Mouse (Mus musculus) embryonic facial prominence, embryonic 13.5 days (tissue): ENCODE data around the gene Mfsd11. TPM values are rescaled to one million over a fixed set of nuclear protein-coding genes. Genes with fewer than 3 reads are reported as not detected.
"Not testable (repeated sequence)": the region's sequence is repeated elsewhere in the genome, so short reads cannot be mapped to it uniquely, and the experiment has no call there.

Source experiments
- ATAC-seq: fragments of 200-750 bp; cut with Nextera tagmentation; 2 replicates; pipeline ENCODE4 v1.8.0; 2017; ENCODE audit warnings: low read depth; ENCODE audit not compliant: insufficient number of reproducible peaks, insufficient read depth, low FRiP score, low TSS enrichment
- H3K27ac ChIP-seq: fragments of 300-500 bp; sonication (generic); 2 replicates; pipeline ENCODE4 v1.5.1; 2015; ENCODE audit warnings: moderate library complexity, mild to moderate bottlenecking, inconsistent platforms
- H3K27me3 ChIP-seq: fragments of 300-500 bp; sonication (generic); 2 replicates; pipeline ENCODE4 v1.6.1; 2015; ENCODE audit warnings: mild to moderate bottlenecking, inconsistent platforms
- H3K36me3 ChIP-seq: fragments of 300-500 bp; sonication (generic); 2 replicates; pipeline ENCODE4 v1.6.1; 2015; ENCODE audit warnings: mild to moderate bottlenecking, inconsistent platforms
- H3K4me1 ChIP-seq: fragments of 300-500 bp; sonication (generic); 2 replicates; pipeline ENCODE4 v1.6.1; 2015; ENCODE audit warnings: inconsistent platforms
- H3K4me2 ChIP-seq: fragments of 300-500 bp; sonication (generic); 2 replicates; pipeline ENCODE4 v1.6.1; 2015; ENCODE audit warnings: moderate library complexity, mild to moderate bottlenecking, inconsistent platforms
- H3K4me3 ChIP-seq: fragments of 300-500 bp; sonication (generic); 2 replicates; pipeline ENCODE4 v1.5.1; 2015; ENCODE audit warnings: mild to moderate bottlenecking, inconsistent platforms
- H3K9ac ChIP-seq: fragments of 300-500 bp; sonication (generic); 2 replicates; pipeline ENCODE4 v1.6.1; 2015; ENCODE audit warnings: mild to moderate bottlenecking, inconsistent platforms
- H3K9me3 ChIP-seq: fragments of 300-500 bp; sonication (generic); 2 replicates; pipeline ENCODE4 v1.6.1; 2016; ENCODE audit warnings: inconsistent platforms
- WGBS: fragments of 180-500 bp; shearing (Covaris S2); methylation state at CpG from one replicate; pipeline ENCODE4 v1.1.7; 2015; ENCODE audit warnings: mixed read lengths; 5-methylcytosine and 5-hydroxymethylcytosine counted together
- polyA plus RNA-seq: library from polyadenylated mRNA; unstranded; fragments of >200 nt; fragmentation: Nextera tagmentation; extraction: Ambion mirVana; gene quantifications from 2 replicates; pipeline ENCODE4 v1.2.1, GENCODE M21; 2015

Mfsd11 gene
- polyA plus RNA-seq, 1 experiment from 2014 or later: 45.6 TPM

DNA sequence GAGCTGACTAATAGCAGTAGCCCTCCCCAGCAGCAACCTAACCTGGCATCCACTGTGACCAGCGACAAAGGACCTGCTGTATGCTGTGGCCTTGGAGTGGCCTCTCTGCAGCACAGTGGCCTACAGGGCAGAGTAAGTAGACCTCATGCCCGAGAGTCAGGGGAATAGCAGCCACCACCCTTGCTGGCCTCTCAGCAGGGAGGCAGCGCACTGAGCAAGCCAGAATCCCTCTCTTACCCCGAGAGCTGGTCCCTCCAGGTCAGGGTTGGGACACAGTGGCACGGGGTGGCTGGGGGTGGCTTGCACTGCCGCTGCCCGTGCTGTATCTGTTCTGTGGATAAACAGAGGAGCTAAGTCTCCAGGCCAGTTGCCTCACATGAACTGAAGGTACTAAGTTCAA is 12.6 kb upstream of the Mfsd11 start:
- Histone ChIP-seq H3K4me2 (peak overlapping the region; percentile 9; the same call in 1 of the 2 replicates), H3K9ac (peak overlapping the region; percentile 44; the same call in 1 of the 2 replicates), H3K36me3 (peaks cover 68% of the 10 kb centered on the region), H3K4me3 (no peak overlapping the region), H3K9me3 (no peaks in the 10 kb centered on the region), H3K27ac (0 out of 2 replicates have a peak overlapping the region, but pooled peaks have one; percentile 2), H3K27me3 (no peaks in the 10 kb centered on the region), H3K4me1 (peaks cover 35% of the 10 kb centered on the region)
- ATAC-seq: no peak
- WGBS: 77% methylated on average over 7 of the region's 7 CpGs

DNA sequence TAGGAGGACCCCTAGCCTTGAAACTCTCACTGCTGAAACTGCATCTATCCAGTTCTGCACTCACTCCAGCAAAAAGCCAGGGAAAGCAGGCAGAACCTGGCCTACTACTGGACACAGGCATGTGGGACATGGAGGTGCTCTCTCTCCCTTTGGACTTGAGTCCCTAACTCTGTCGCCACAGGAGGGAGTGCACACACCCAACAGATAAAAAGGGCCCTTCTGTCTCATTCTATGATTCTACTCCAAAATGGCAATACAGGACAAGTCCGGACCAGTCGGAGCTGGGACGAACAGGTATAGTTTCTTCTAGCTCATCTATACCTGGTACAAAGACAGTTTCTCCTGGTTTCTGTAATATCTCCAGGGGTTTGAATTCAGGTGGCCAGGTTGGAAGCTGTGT is 11.5 kb upstream of the Mfsd11 start:
- Histone ChIP-seq H3K27me3 (no peaks in the 10 kb centered on the region), H3K27ac (no peak overlapping the region), H3K9me3 (no peaks in the 10 kb centered on the region), H3K4me1 (peaks cover 43% of the 10 kb centered on the region), H3K4me2 (peak overlapping the region; percentile 80), H3K4me3 (peak overlapping the region; percentile 83), H3K36me3 (peaks cover 57% of the 10 kb centered on the region), H3K9ac (peak overlapping the region; percentile 90)
- WGBS: 78% methylated on average over 4 of the region's 4 CpGs
- ATAC-seq: no peak

DNA sequence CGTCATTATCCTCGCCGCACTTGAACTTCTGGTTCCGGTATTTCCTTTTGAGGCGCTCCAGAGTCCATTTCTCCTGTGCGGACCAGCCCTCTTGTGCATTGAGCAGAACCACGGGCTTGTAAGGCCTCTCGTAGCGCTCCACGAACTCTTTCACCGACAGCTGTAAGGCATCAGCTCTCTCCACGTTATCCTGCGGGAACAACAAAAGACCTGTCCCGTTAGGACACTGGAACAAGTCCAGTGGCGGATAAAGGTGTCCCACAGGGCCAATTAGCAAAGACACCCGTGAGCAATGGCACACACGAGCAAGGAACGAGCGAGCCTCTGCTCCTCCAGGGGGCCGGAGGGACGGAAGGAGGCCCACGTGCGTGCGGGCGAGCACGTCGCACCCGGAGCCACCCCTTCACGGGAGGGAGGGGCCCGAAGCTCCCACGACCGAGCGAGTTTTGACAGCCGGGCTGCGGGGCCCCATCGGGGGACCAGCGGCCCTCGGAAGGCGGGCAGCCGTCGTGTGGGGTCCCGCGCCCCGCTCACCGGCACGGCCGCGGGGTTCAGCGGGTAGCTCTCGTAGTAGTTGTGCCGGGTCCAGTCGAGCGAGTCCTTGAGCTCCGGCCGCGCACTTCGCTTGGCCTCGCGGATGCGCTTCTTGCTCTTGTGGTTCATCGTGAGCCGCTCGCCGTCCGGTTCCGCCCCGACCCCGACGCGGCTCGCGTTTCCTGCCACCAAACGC is 9.5 kb upstream of the Mfsd11 start:
- peaks cover 61% of the 10 kb centered on the region for H3K4me1 ChIP-seq
- H3K9me3 ChIP-seq: no peaks in the 10 kb centered on the region
- H3K27me3 ChIP-seq: no peaks in the 10 kb centered on the region
- peak overlapping the region; percentile 97 for H3K27ac ChIP-seq
- peak overlapping the region; percentile 83 for H3K4me3 ChIP-seq
- H3K36me3 ChIP-seq: peaks cover 40% of the 10 kb centered on the region
- WGBS: under 1% methylated on average over 72 of the region's 73 CpGs
- ATAC-seq: peak; percentile 58
- H3K4me2 ChIP-seq: peak overlapping the region; percentile 80
- H3K9ac ChIP-seq: peak overlapping the region; percentile 90

DNA sequence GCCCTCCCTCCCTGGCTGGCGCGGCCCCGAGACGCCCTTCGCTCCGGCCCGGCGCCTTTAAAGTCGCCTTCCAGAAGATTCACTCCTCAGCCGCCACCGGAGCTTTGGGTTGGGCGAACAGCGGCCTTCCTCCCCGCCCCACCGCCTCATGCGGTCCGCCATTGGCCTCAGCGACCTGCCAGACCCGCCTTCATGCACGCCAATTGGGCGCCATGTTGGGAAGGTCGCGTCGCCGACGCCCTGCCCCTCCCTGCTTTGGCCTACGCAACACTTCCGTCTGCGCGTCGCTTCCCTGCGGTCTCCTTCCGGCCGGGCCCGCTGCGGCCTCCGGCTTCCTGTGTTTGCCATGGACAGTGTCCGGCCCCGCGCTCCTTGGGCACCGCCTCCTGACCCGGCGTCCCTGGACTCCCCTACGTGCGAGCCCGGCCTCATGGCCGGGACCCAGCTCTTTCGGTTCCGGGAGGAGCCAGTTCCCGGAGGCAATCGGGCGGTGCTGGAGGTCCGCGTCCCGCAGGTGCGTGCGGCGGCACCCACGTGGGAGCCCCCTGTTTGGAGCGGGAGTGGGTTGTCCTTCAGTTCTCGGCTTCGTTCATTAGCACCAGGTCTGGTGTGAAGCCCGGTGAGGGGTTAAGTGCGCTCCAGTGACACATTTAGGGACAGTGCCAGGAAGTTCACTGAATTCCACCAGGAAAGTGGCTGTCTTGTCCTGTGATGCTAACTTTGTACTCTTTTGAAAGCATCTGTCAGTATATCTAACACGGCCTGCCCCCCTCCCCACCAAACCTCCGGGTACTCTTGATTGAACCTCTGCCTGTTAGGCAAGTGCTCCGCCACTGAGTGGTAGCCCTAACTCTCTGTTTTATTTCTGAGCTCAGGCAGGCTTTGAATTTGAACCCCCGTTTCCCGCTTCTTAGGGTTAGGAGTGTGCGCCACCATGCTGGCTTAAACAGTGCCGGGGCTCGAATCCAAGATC is 8.7 kb upstream of the Mfsd11 start, which contains the start of the genes Mettl23 and Jmjd6:
Gene Mettl23 (plus strand): TSS at position 18 of the 973 bp plus-strand sequence.
Gene Jmjd6 (minus strand): TSS at position 189 of the 973 bp plus-strand sequence.
- Histone ChIP-seq H3K27me3 (no peaks in the 10 kb centered on the region), H3K4me3 (peak within 1 kb of the TSS; percentile 83), H3K36me3 (peaks cover 40% of the 10 kb centered on the region), H3K4me1 (peaks cover 66% of the 10 kb centered on the region), H3K9me3 (no peaks in the 10 kb centered on the region), H3K9ac (peak within 1 kb of the TSS; percentile 90), H3K4me2 (peak within 1 kb of the TSS; percentile 80), H3K27ac (peak within 1 kb of the TSS; percentile 97)
- WGBS: 1% methylated on average over 72 of the region's 72 CpGs
- peak; percentile 89 for ATAC-seq

DNA sequence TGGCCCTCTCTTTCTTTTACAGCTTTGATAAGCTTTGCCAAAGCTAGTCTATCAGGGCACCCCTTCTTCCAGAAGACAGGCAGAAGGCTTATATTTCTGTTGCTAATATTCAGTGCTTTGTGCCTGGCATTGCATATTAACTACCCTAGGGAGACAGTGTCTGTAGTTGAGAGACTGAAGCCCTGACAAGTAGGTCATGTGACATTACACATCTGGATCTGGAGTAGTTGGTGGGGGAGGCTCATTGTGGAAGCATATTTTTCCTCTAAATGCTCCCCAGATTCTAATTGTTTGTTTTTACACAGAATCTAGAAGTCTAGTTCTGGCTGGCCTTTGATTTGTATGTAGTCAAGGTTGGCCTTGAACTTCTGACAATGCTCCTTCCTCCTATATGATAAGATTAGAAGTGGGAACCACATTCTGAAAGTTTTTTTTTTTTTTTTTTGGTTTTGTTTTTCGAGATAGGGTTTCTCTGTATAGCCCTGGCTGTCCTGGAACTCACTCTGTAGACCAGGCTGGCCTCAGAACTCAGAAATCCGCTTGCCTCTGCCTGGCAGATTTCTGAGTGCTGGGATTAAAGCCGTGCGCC is 5.6 kb upstream of the Mfsd11 start:
- peak overlapping the region; percentile 55 for H3K27ac ChIP-seq
- H3K27me3 ChIP-seq: no peaks in the 10 kb centered on the region
- no peak for ATAC-seq
- no peak overlapping the region; the same call in 1 of the 2 replicates for H3K9ac ChIP-seq
- H3K4me2 ChIP-seq: 0 out of 2 replicates have a peak overlapping the region, but pooled peaks have one; percentile 16
- H3K4me3 ChIP-seq: no peak overlapping the region
- WGBS: 74% methylated on average over 4 of the region's 4 CpGs
- H3K9me3 ChIP-seq: no peaks in the 10 kb centered on the region
- H3K36me3 ChIP-seq: peaks cover 34% of the 10 kb centered on the region
- peaks cover 50% of the 10 kb centered on the region for H3K4me1 ChIP-seq

DNA sequence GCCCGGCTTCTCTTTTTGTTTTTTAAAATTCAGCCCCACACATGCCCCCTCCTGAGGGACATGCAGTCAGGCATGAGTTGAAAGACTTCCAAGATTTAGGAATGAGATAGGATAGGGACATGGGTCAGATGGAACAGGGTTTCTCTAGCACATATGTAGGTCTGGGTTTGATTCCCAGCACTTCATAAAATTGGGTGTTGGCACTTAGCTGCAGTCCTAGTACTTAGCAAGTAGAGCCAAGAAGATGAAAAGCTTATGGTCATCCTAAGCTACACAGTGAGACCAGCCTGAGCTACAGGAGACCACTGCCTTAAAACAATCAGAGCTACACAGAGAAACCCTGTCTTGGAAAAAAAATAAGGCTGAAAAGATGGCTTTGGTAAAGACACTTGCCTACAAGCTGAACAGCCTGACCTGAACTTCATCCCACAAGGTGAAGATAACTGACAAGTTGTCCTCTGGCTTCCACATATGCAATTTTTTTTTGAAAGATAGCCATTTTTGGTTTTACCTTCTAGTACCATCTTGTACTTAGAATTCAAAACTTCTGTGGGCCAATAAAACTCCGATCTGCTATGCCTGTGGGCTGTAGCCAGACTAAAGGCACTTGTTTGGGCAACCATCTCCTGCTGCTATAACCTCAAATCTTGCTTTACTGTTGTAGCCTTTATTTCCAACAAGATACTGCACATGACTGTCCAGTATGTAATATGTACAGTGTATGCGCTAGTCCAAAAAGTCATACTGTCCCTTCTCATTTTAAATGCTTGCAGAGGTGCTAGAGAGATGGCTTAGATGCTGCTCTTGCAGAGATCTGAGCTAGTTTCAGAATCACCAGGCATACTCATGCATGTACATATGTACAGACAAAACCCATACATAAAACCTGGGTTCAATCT is 4.8 kb upstream of the Mfsd11 start:
- no peaks in the 10 kb centered on the region for H3K27me3 ChIP-seq
- H3K27ac ChIP-seq: peak overlapping the region; percentile 55

DNA sequence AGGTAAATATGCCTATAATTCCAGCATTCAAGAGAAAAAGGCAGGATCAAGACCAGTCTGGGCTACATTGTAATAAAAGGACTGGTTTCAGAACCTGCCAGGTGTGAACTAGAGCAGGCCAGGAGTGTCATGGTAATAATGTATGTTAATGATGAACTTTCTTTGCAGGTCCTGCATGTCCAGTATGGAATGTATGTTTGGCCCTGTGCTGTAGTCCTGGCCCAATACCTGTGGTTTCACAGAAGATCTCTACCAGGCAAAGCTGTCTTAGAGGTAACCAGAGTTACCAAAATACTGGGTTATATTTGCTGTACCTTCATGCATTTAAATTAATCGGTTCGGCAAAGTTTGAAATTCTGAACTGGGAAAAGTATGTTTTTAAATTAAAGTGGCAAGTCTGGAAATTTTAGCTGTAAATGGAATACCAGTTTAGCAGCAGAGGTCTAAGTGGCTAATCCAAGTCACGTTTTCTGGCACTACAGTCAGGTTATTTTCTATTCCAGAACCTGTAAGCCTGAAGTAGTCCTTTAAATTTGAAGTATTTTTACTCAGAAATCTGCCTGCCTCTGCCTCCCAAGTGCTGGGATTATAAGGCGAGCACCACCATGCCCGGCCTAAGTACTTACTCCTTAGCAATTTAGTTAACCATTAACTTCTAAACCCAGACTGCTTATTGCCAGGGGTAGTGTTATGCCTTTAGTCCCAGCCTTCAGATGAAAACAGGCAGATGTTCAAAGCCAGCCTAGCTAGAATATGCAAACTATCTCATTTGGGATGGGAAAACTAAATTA is 4.0 kb upstream of the Mfsd11 start:
- Histone ChIP-seq H3K27ac (no peak overlapping the region), H3K9ac (no peak overlapping the region)
- WGBS: 76% methylated on average over 5 of the region's 5 CpGs

More for the DNA sequence above, 4.8 kb upstream of the Mfsd11 start:
- Histone ChIP-seq H3K9ac (no peak overlapping the region), H3K4me2 (no peak overlapping the region), H3K9me3 (no peaks in the 10 kb centered on the region), H3K4me1 (peaks cover 49% of the 10 kb centered on the region), H3K4me3 (no peak overlapping the region), H3K36me3 (peaks cover 36% of the 10 kb centered on the region)
- no peak for ATAC-seq
- WGBS: 92% methylated on average over 3 of the region's 3 CpGs

DNA sequence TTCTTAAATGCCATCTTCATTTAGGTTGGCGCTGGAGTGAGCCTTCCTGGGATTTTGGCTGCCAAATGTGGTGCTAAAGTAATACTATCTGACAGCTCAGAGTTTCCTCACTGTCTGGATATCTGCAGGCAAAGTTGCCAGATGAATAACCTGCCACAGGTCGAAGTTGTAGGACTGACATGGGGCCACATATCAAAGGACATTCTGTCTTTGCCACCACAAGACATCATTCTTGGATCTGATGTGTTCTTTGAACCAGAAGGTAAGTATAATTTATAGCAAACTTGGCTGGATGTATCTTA is 3.4 kb upstream of the Mfsd11 start:
- H3K4me3 ChIP-seq, ATAC-seq, H3K4me2 ChIP-seq, H3K9me3 ChIP-seq, H3K9ac ChIP-seq, H3K27ac ChIP-seq, H3K27me3 ChIP-seq: not testable (repeated sequence)
- 71% methylated on average over 2 of the region's 2 CpGs for WGBS
- H3K36me3 ChIP-seq: peaks cover 36% of the 10 kb centered on the region
- peaks cover 49% of the 10 kb centered on the region for H3K4me1 ChIP-seq

More for the DNA sequence above, 4.0 kb upstream of the Mfsd11 start:
- H3K36me3 ChIP-seq: peaks cover 36% of the 10 kb centered on the region
- no peak for ATAC-seq
- peaks cover 49% of the 10 kb centered on the region for H3K4me1 ChIP-seq
- H3K4me3 ChIP-seq: no peak overlapping the region
- H3K9me3 ChIP-seq: no peaks in the 10 kb centered on the region
- no peaks in the 10 kb centered on the region for H3K27me3 ChIP-seq
- H3K4me2 ChIP-seq: no peak overlapping the region

DNA sequence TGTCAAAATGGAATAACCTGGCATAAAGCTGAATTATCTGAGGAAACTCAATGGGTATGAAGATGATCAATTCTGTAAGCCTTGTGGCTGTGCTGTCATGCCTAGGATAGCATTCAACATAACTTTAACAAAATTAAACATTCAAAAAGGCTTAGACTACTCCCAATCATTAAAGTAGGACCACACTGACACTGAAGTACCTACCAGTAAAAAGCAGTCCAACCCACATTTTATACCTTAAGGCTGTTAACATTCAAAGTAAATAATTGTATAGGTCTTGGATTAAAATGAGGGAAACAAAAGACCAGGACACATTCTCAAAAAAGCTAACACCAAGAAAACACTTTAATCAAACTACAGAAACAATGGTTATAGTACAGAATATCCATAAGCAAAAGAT is 2.7 kb upstream of the Mfsd11 start:
- Histone ChIP-seq H3K36me3 (peaks cover 36% of the 10 kb centered on the region), H3K9ac (no peak overlapping the region), H3K4me1 (peaks cover 46% of the 10 kb centered on the region), H3K27me3 (no peaks in the 10 kb centered on the region), H3K9me3 (no peaks in the 10 kb centered on the region), H3K4me3 (no peak overlapping the region), H3K27ac (no peak overlapping the region), H3K4me2 (no peak overlapping the region)
- no peak for ATAC-seq

DNA sequence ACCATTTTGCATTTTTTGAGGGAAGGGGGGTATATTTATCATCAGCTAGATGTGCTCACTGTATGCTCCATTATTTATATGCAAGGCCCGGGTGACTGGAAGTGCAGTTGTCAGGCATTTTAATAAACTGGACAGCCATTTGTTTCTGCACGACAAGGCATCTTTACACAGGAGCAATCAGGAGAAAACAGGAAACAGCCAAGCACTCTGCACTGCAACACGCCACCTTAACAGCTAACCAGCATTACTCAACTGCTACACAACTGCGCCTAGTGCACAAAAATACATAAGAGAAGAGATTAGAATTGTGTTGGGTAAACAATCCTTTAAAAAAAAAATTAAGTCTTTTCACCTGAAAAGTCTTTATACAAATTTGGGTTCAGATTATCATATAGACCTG is 2.2 kb upstream of the Mfsd11 start:
- H3K27me3 ChIP-seq: no peaks in the 10 kb centered on the region
- H3K9me3 ChIP-seq: no peaks in the 10 kb centered on the region
- H3K9ac ChIP-seq: no peak overlapping the region
- no peak overlapping the region for H3K27ac ChIP-seq
- ATAC-seq: no peak
- 65% methylated on average over 4 of the region's 4 CpGs for WGBS
- peaks cover 36% of the 10 kb centered on the region for H3K36me3 ChIP-seq
- H3K4me3 ChIP-seq: peak overlapping the region; percentile 96
- H3K4me1 ChIP-seq: peaks cover 49% of the 10 kb centered on the region
- H3K4me2 ChIP-seq: peak overlapping the region; percentile 66
